Mouse (Mus musculus) liver, postnatal 0 days (tissue): ENCODE measurements around the gene Eps15l1.

Experiments used
- CTCF ChIP-seq: sonication (generic); IDR thresholded peaks from 2 replicates; pipeline ENCODE4 v1.5.1; 2016; ENCODE audit warnings: antibody characterized with exemption, low read depth
- EP300 ChIP-seq: IDR thresholded peaks from 2 replicates; pipeline ENCODE4 v1.6.1; 2016; ENCODE audit warnings: antibody characterized with exemption, low read depth, mild to moderate bottlenecking

DNA sequence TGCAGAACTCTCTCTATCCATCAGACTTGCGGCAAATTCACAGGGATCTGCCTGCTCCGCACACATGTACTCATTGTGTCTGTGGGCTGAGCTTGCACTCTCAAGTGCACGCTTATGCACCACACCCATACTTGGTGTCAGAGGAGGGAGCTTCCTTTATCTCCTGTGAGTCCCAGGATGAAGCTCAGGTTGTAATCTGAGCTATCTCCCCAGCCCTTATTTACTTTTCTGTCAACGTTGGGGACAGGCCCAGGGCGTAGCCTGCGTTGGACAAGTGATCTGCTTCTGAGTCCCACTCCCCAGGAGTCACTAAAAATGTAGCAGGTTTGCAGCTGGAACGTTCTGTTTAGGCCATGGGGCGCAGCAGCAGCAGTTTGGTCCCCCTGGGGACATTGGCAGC, 30.3 kb upstream of the Eps15l1 start:
- no peak for TF ChIP-seq CTCF
- no peak for TF ChIP-seq EP300
